Comparison of ENCODE assay signal across 27 mouse cellular contexts in genomic region chrX:159061322-159061721, GRCm38 (mm10).
DNase-seq lines count a peak whose midpoint lies in the region; ATAC-seq and TF ChIP-seq lines count a peak whose summit lies in the region.
"Had no signal": no experiment of that assay in that cellular context is flagged by ENCODE, and none has a peak within 500 bp of the region (broad histone marks: within the 10 kb centered on the region; RNA-seq: fewer than 3 reads in every experiment).

No protein-coding gene starts in this region.

- H3K4me3 ChIP-seq in lung, embryonic 14.5 days (ENCODE audit: low read depth, low read length) = no peak overlapping the region
- H3K4me3 ChIP-seq in forebrain, embryonic 11.5 days (ENCODE audit: low read depth, low read length) = no peak overlapping the region
- H3K4me3 ChIP-seq: forebrain, embryonic 10.5 days; gastrocnemius, adult 2 months; heart, embryonic 12.5 days; heart, embryonic 15.5 days; hindbrain, embryonic 10.5 days had no signal

- no peak overlapping the region for H3K4me2 ChIP-seq in lung, embryonic 14.5 days
- H3K4me2 ChIP-seq in forebrain, embryonic 11.5 days (ENCODE audit: low read depth, low read length, severe bottlenecking) = no peak overlapping the region
- H3K4me2 ChIP-seq: heart, embryonic 12.5 days; heart, embryonic 15.5 days; hindbrain, embryonic 14.5 days had no signal

- H3K27ac ChIP-seq in lung, embryonic 14.5 days (ENCODE audit: low read depth) = no peak overlapping the region
- H3K27ac ChIP-seq in forebrain, embryonic 11.5 days (ENCODE audit: low read depth, low read length) = no peak overlapping the region
- H3K27ac ChIP-seq: forebrain, embryonic 10.5 days; gastrocnemius, adult 2 months; heart, embryonic 15.5 days; hindbrain, embryonic 10.5 days; hindbrain, embryonic 14.5 days; hindbrain, postnatal 0 days had no signal

- no peaks in the 10 kb centered on the region for H3K9me3 ChIP-seq in lung, embryonic 14.5 days (ENCODE audit: low read depth, low read length)
- no peaks in the 10 kb centered on the region for H3K9me3 ChIP-seq in forebrain, embryonic 11.5 days (ENCODE audit: control insufficient read depth, low read length)
- H3K9me3 ChIP-seq: forebrain, embryonic 10.5 days; heart, embryonic 12.5 days; heart, embryonic 15.5 days; hindbrain, embryonic 10.5 days had no signal

- H3K9ac ChIP-seq in lung, embryonic 14.5 days = no peak overlapping the region
- H3K9ac ChIP-seq in forebrain, embryonic 11.5 days (ENCODE audit: low read length) = no peak overlapping the region
- H3K9ac ChIP-seq: forebrain, postnatal 0 days; heart, embryonic 12.5 days; heart, embryonic 15.5 days; hindbrain, embryonic 14.5 days had no signal

- H3K36me3 ChIP-seq in lung, embryonic 14.5 days (ENCODE audit: insufficient read depth) = no peaks in the 10 kb centered on the region
- H3K36me3 ChIP-seq in forebrain, embryonic 11.5 days (ENCODE audit: control insufficient read depth, insufficient read depth, low read length) = no peaks in the 10 kb centered on the region
- H3K36me3 ChIP-seq: forebrain, embryonic 10.5 days; heart, embryonic 12.5 days; heart, embryonic 15.5 days; hindbrain, embryonic 10.5 days had no signal

- no peaks in the 10 kb centered on the region for H3K4me1 ChIP-seq in lung, embryonic 14.5 days (ENCODE audit: insufficient read depth)
- H3K4me1 ChIP-seq in forebrain, embryonic 11.5 days (replicated peaks; ENCODE audit: control insufficient read depth, insufficient read depth, low read length) = no peaks in the 10 kb centered on the region
- H3K4me1 ChIP-seq: forebrain, embryonic 10.5 days; heart, embryonic 12.5 days; heart, embryonic 15.5 days; hindbrain, embryonic 10.5 days had no signal

- H3K27me3 ChIP-seq in lung, embryonic 14.5 days (ENCODE audit: insufficient read depth, low read length) = no peaks in the 10 kb centered on the region
- no peaks in the 10 kb centered on the region; the same call in 1 of the 2 replicates for H3K27me3 ChIP-seq in forebrain, embryonic 11.5 days (ENCODE audit: control insufficient read depth, insufficient read depth, low read length)
- H3K27me3 ChIP-seq: heart, embryonic 12.5 days; heart, embryonic 15.5 days had no signal

- DNase-seq in lung, embryonic 14.5 days = no peak
- DNase-seq in lung, postnatal 25 days (ENCODE audit: low spot score) = no peak
- DNase-seq in 416B (ENCODE audit: low read depth) = peak; percentile 19
- no peak for DNase-seq in forebrain, embryonic 11.5 days (ENCODE audit: low spot score)
- DNase-seq in right cerebral cortex, postnatal 10 days (ENCODE audit: low spot score in 2 of 2) = no peak
- DNase-seq: adrenal gland, adult 2 months; adrenal gland, postnatal 14 days; cerebellum, adult 11-12 months; cerebellum, adult 8-10 months; cerebellum, postnatal 10 days; cerebellum, postnatal 36 days; forebrain, postnatal 0 days; gastrocnemius, adult 2 months; gastrocnemius, postnatal 14 days; heart, adult 18-20 months; heart, postnatal 10 days; heart, postnatal 36 days had no signal

- TF ChIP-seq CTCF in lung, embryonic 14.5 days (IDR thresholded peaks at IDR 0.05; ENCODE audit: low read depth) = no peak

- peak; percentile 41; the same call in 1 of the 2 replicates for ATAC-seq in lung, embryonic 14.5 days (ENCODE audit: insufficient read depth)
- peak; percentile 50; the same call in 1 of the 2 replicates for ATAC-seq in common myeloid progenitor, adult 5-6 weeks (replicated peaks; ENCODE audit: low read depth, poor library complexity, severe bottlenecking)
- ATAC-seq in megakaryocyte, adult 5-6 weeks (ENCODE audit: poor library complexity, severe bottlenecking) = peak; percentile 89
- no peak for ATAC-seq in forebrain, embryonic 11.5 days (replicated peaks; ENCODE audit: low FRiP score)
- ATAC-seq: CD4-positive, CD25-positive, alpha-beta regulatory T cell, adult 4 months; forebrain, embryonic 14.5 days; forebrain, postnatal 0 days; hindbrain, postnatal 0 days had no signal
